Mouse (Mus musculus) gonadal fat pad, adult 2 months (tissue): Measurements from ENCODE around the gene Vmn2r39. TPM values are rescaled to one million over a fixed set of nuclear protein-coding genes. Genes with fewer than 3 reads are reported as not detected.
"Not testable (repeated sequence)": the region's sequence is repeated elsewhere in the genome, so short reads cannot be mapped to it uniquely, and the experiment has no call there.

Source experiments
- DNase-seq: peaks from one replicate; pipeline ENCODE4 v3.0.0-alpha.2; 2012; ENCODE audit warnings: low read depth
- polyA plus RNA-seq: library from polyadenylated mRNA; depleted of rRNA; stranded (reverse); fragments of >200 nt; gene quantifications from 2 replicates; pipeline ENCODE4 v1.2.3, GENCODE M21; 2012; rRNA removed

Gene Vmn2r39
- polyA plus RNA-seq, result not detected in 2 replicates

GRCm38 (mm10) chr7:9030698-9031097 is at the start of gene Vmn2r39:
Gene Vmn2r39 (minus strand): TSS chr7:9030798.
- not testable (repeated sequence) for DNase-seq

GRCm38 (mm10) chr7:9065353-9065752 is 34.8 kb upstream of the Vmn2r39 start:
- DNase-seq, result not testable (repeated sequence)

Other genes with a start within 250 kb of the Vmn2r39 start
- not detected in 2 replicates for gene Vmn2r40, start 99.4 kb downstream of the Vmn2r39 start, polyA plus RNA-seq
- not detected in 2 replicates for gene Vmn2r38, start 67.1 kb upstream of the Vmn2r39 start, polyA plus RNA-seq
- not detected in 2 replicates for gene Vmn2r37, start 192.9 kb upstream of the Vmn2r39 start, polyA plus RNA-seq